Mouse (Mus musculus): Measurements from ENCODE around the gene Jmjd8. TPM values are rescaled to one million over a fixed set of nuclear protein-coding genes. Genes with fewer than 3 reads are reported as not detected.

The Jmjd8 gene
- 46.3 and 54.0 TPM in 2 replicates for polyA plus RNA-seq (2014; fragmentation: Nextera tagmentation; extraction: Ambion mirVana)

GRCm38 (mm10) chr17:25828712-25829557, at the start of gene Jmjd8:
Gene Jmjd8, plus strand, starts transcription at chr17:25828867.
- WGBS: 2% methylated on average over 32 of the region's 32 CpGs
- H3K27ac ChIP-seq (ENCODE audit: low read depth, low read length): peak within 1 kb of the TSS; percentile 76
- ATAC-seq (ENCODE audit: low FRiP score): peak; percentile 32
- H3K9ac ChIP-seq (ENCODE audit: low read depth, low read length): peak within 1 kb of the TSS; percentile 88
- H3K4me3 ChIP-seq (ENCODE audit: low read depth, low read length): peak within 1 kb of the TSS; percentile 65
- H3K36me3 ChIP-seq (ENCODE audit: control insufficient read depth, insufficient read depth, low read length): peaks cover 4% of the 10 kb centered on the region; the same call in 1 of the 2 replicates
- peaks cover 29% of the 10 kb centered on the region for H3K4me1 ChIP-seq (replicated peaks; ENCODE audit: control insufficient read depth, insufficient read depth, low read length)
- H3K27me3 ChIP-seq (ENCODE audit: control insufficient read depth, insufficient read depth, low read length): no peaks in the 10 kb centered on the region
- peak; percentile 88 for DNase-seq (ENCODE audit: low spot score)
- peak within 1 kb of the TSS; percentile 78 for H3K4me2 ChIP-seq (replicated peaks; ENCODE audit: low read depth, low read length)
- no peaks in the 10 kb centered on the region for H3K9me3 ChIP-seq (ENCODE audit: control insufficient read depth, low read length)

GRCm38 (mm10) chr17:25781339-25781738, 47.3 kb upstream of the Jmjd8 start:
- no peaks in the 10 kb centered on the region for H3K36me3 ChIP-seq (ENCODE audit: control insufficient read depth, insufficient read depth, low read length)
- WGBS: 87% methylated on average over 6 of the region's 6 CpGs

GRCm38 (mm10) chr17:25783086-25783485, 45.6 kb upstream of the Jmjd8 start:
- H3K36me3 ChIP-seq (ENCODE audit: control insufficient read depth, insufficient read depth, low read length): no peaks in the 10 kb centered on the region; the same call in 1 of the 2 replicates
- no peak overlapping the region for H3K27ac ChIP-seq (ENCODE audit: low read depth, low read length)
- H3K4me3 ChIP-seq (ENCODE audit: low read depth, low read length): no peak overlapping the region
- H3K27me3 ChIP-seq (ENCODE audit: control insufficient read depth, insufficient read depth, low read length): no peaks in the 10 kb centered on the region
- no peak overlapping the region for H3K4me2 ChIP-seq (replicated peaks; ENCODE audit: low read depth, low read length)
- DNase-seq (ENCODE audit: low spot score) (no peak), ATAC-seq (ENCODE audit: low FRiP score) (no peak)
- no peaks in the 10 kb centered on the region for H3K9me3 ChIP-seq (ENCODE audit: control insufficient read depth, low read length)
- no peak overlapping the region for H3K9ac ChIP-seq (ENCODE audit: low read depth, low read length)
- H3K4me1 ChIP-seq (replicated peaks; ENCODE audit: control insufficient read depth, insufficient read depth, low read length): peaks cover 8% of the 10 kb centered on the region
- 82% methylated on average over 7 of the region's 7 CpGs for WGBS

More at GRCm38 (mm10) chr17:25781339-25781738, 47.3 kb upstream of the Jmjd8 start:
- Histone ChIP-seq H3K27me3 (ENCODE audit: control insufficient read depth, insufficient read depth, low read length) (no peaks in the 10 kb centered on the region), H3K4me1 (replicated peaks; ENCODE audit: control insufficient read depth, insufficient read depth, low read length) (peaks cover 8% of the 10 kb centered on the region), H3K9me3 (ENCODE audit: control insufficient read depth, low read length) (no peaks in the 10 kb centered on the region), H3K9ac (ENCODE audit: low read depth, low read length) (no peak overlapping the region), H3K4me2 (replicated peaks; ENCODE audit: low read depth, low read length) (no peak overlapping the region), H3K27ac (ENCODE audit: low read depth, low read length) (no peak overlapping the region), H3K4me3 (ENCODE audit: low read depth, low read length) (no peak overlapping the region)
- DNase-seq (ENCODE audit: low spot score) (no peak), ATAC-seq (ENCODE audit: low FRiP score) (no peak)

DNA sequence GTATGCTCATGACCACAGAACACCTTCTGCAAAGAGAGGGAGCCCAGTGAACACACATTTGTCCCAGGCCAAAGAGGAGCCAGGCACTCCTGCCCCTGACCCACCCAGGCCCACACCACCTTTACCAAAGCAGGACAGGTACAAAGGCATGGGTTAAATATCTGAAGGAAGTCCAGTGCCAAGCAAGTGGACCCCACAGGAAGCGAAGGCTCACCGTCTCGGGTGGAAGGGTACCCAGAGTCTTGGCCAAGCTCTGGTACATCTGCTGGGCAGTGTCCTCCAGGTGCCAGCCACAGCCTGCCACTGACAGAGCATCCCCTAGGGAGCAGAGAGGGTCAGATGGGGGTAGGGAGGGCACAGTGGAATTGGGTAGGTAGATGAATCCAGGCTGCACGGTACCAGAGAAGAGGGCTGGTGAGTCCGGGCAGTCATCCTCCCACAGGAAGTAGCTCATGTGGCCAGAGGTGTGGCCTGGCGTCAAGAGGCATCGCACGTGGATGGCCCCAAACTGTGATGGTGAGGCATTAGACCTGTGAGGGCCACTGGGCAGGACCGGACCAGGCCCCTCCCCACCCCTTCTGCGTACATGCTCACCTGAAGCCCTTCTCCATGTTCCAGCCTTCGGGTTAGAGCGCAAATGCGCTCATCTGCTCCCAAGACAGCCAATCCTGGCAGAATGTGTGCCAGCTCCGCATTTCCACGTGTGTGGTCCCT, 44.6 kb upstream of the Jmjd8 start:
- Histone ChIP-seq H3K4me2 (replicated peaks; ENCODE audit: low read depth, low read length) (peak overlapping the region; percentile 74), H3K4me3 (ENCODE audit: low read depth, low read length) (peak overlapping the region; percentile 73), H3K27ac (ENCODE audit: low read depth, low read length) (peak overlapping the region; percentile 84; the same call in 1 of the 2 replicates), H3K27me3 (ENCODE audit: control insufficient read depth, insufficient read depth, low read length) (no peaks in the 10 kb centered on the region), H3K9ac (ENCODE audit: low read depth, low read length) (peak overlapping the region; percentile 67), H3K36me3 (ENCODE audit: control insufficient read depth, insufficient read depth, low read length) (no peaks in the 10 kb centered on the region; the same call in 1 of the 2 replicates), H3K9me3 (ENCODE audit: control insufficient read depth, low read length) (no peaks in the 10 kb centered on the region), H3K4me1 (replicated peaks; ENCODE audit: control insufficient read depth, insufficient read depth, low read length) (peaks cover 8% of the 10 kb centered on the region)
- 85% methylated on average over 15 of the region's 15 CpGs for WGBS
- DNase-seq (ENCODE audit: low spot score): no peak
- ATAC-seq (ENCODE audit: low FRiP score): no peak

GRCm38 (mm10) chr17:25785281-25785745, 43.4 kb upstream of the Jmjd8 start, which contains the start of gene Haghl:
Gene Haghl, minus strand, starts transcription at chr17:25785673.
- Histone ChIP-seq H3K9ac (ENCODE audit: low read depth, low read length) (peak within 1 kb of the TSS; percentile 67), H3K9me3 (ENCODE audit: control insufficient read depth, low read length) (no peaks in the 10 kb centered on the region), H3K27me3 (ENCODE audit: control insufficient read depth, insufficient read depth, low read length) (no peaks in the 10 kb centered on the region), H3K4me2 (replicated peaks; ENCODE audit: low read depth, low read length) (peak within 1 kb of the TSS; percentile 74), H3K36me3 (ENCODE audit: control insufficient read depth, insufficient read depth, low read length) (no peaks in the 10 kb centered on the region; the same call in 1 of the 2 replicates), H3K27ac (ENCODE audit: low read depth, low read length) (peak within 1 kb of the TSS; percentile 84), H3K4me1 (replicated peaks; ENCODE audit: control insufficient read depth, insufficient read depth, low read length) (peaks cover 8% of the 10 kb centered on the region), H3K4me3 (ENCODE audit: low read depth, low read length) (peak within 1 kb of the TSS; percentile 73)
- WGBS: under 1% methylated on average over 23 of the region's 23 CpGs
- DNase-seq (ENCODE audit: low spot score): peak; percentile 98
- peak; percentile 81 for ATAC-seq (ENCODE audit: low FRiP score)

GRCm38 (mm10) chr17:25786280-25786679, 42.4 kb upstream of the Jmjd8 start, which contains the start of gene Ccdc78:
Gene Ccdc78, plus strand, starts transcription at chr17:25786580.
- Histone ChIP-seq H3K36me3 (ENCODE audit: control insufficient read depth, insufficient read depth, low read length) (no peaks in the 10 kb centered on the region; the same call in 1 of the 2 replicates), H3K4me2 (replicated peaks; ENCODE audit: low read depth, low read length) (peak within 1 kb of the TSS; percentile 74), H3K4me3 (ENCODE audit: low read depth, low read length) (peak within 1 kb of the TSS; percentile 73), H3K9ac (ENCODE audit: low read depth, low read length) (peak within 1 kb of the TSS; percentile 67), H3K27me3 (ENCODE audit: control insufficient read depth, insufficient read depth, low read length) (no peaks in the 10 kb centered on the region), H3K4me1 (replicated peaks; ENCODE audit: control insufficient read depth, insufficient read depth, low read length) (peaks cover 10% of the 10 kb centered on the region), H3K9me3 (ENCODE audit: control insufficient read depth, low read length) (no peaks in the 10 kb centered on the region), H3K27ac (ENCODE audit: low read depth, low read length) (peak within 1 kb of the TSS; percentile 84)
- ATAC-seq (ENCODE audit: low FRiP score) (no peak), DNase-seq (ENCODE audit: low spot score) (no peak)
- WGBS: 85% methylated on average over 3 of the region's 3 CpGs

GRCm38 (mm10) chr17:25786781-25787504, 41.7 kb upstream of the Jmjd8 start:
- H3K4me3 ChIP-seq (ENCODE audit: low read depth, low read length): no peak overlapping the region
- H3K4me1 ChIP-seq (replicated peaks; ENCODE audit: control insufficient read depth, insufficient read depth, low read length): peaks cover 13% of the 10 kb centered on the region
- no peak overlapping the region for H3K27ac ChIP-seq (ENCODE audit: low read depth, low read length)
- no peaks in the 10 kb centered on the region for H3K9me3 ChIP-seq (ENCODE audit: control insufficient read depth, low read length)
- 90% methylated on average over 9 of the region's 9 CpGs for WGBS
- H3K4me2 ChIP-seq (replicated peaks; ENCODE audit: low read depth, low read length): no peak overlapping the region
- H3K27me3 ChIP-seq (ENCODE audit: control insufficient read depth, insufficient read depth, low read length): no peaks in the 10 kb centered on the region
- H3K9ac ChIP-seq (ENCODE audit: low read depth, low read length): no peak overlapping the region
- DNase-seq (ENCODE audit: low spot score) (no peak), ATAC-seq (ENCODE audit: low FRiP score) (no peak)
- H3K36me3 ChIP-seq (ENCODE audit: control insufficient read depth, insufficient read depth, low read length): no peaks in the 10 kb centered on the region; the same call in 1 of the 2 replicates

DNA sequence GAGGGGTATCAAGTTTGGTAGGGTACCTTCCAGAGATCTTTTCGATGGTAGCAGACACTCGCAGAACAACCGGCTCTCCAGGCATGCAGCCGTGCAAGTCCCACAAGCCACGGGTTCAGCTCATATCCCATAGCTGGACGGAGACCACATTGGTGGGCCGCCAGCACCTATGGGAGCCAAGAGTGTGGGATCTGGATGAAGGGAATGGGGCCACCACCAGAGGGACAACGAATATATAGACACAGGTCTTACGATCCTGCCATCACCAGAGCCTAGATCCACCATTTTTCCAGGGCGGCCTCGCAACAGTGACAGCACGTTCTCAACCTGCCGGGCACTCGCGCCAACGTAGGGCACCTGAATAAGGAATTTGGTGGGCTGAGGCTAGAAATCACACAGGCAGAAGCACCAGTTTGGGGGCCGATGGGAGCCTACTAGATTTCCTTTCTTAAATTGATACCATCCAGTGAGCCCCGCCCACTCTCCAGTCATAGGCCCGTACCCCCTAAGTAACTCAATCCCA, 37.3 kb upstream of the Jmjd8 start:
- H3K27me3 ChIP-seq (ENCODE audit: control insufficient read depth, insufficient read depth, low read length): no peaks in the 10 kb centered on the region
- H3K36me3 ChIP-seq (ENCODE audit: control insufficient read depth, insufficient read depth, low read length): no peaks in the 10 kb centered on the region; the same call in 1 of the 2 replicates
- H3K4me3 ChIP-seq (ENCODE audit: low read depth, low read length): peak overlapping the region; percentile 78
- H3K4me2 ChIP-seq (replicated peaks; ENCODE audit: low read depth, low read length): peak overlapping the region; percentile 88
- DNase-seq (ENCODE audit: low spot score): no peak
- H3K9ac ChIP-seq (ENCODE audit: low read depth, low read length): peak overlapping the region; percentile 88
- no peak for ATAC-seq (ENCODE audit: low FRiP score)
- no peaks in the 10 kb centered on the region for H3K9me3 ChIP-seq (ENCODE audit: control insufficient read depth, low read length)
- 28% methylated on average over 19 of the region's 19 CpGs for WGBS
- peak overlapping the region; percentile 94; the same call in 1 of the 2 replicates for H3K27ac ChIP-seq (ENCODE audit: low read depth, low read length)
- H3K4me1 ChIP-seq (replicated peaks; ENCODE audit: control insufficient read depth, insufficient read depth, low read length): peaks cover 23% of the 10 kb centered on the region
